Mouse (Mus musculus) stomach, postnatal 0 days (tissue): Measurements from ENCODE around the gene Ctnnb1. TPM values are rescaled to one million over a fixed set of nuclear protein-coding genes. Genes with fewer than 3 reads are reported as not detected.

Experiments
- ATAC-seq: fragments of 200-750 bp; cut with Nextera tagmentation; 2 replicates; pipeline ENCODE4 v1.8.0; 2017; ENCODE audit not compliant: low FRiP score, low TSS enrichment
- DNase-seq: peaks from one replicate; pipeline ENCODE4 v3.0.0-alpha.2; 2016; ENCODE audit warnings: low spot score
- H3K27ac ChIP-seq: fragments of 300-500 bp; sonication (generic); replicated peaks from 2 replicates; pipeline ENCODE4 v1.5.1; 2014; ENCODE audit warnings: mild to moderate bottlenecking, control low read depth
- H3K27me3 ChIP-seq: fragments of 300-500 bp; sonication (generic); 2 replicates; pipeline ENCODE4 v1.6.1; 2014; ENCODE audit warnings: low read length; ENCODE audit not compliant: control insufficient read depth, insufficient read depth
- H3K36me3 ChIP-seq: fragments of 300-500 bp; sonication (generic); 2 replicates; pipeline ENCODE4 v1.6.1; 2014; ENCODE audit warnings: low read length, mixed read lengths; ENCODE audit not compliant: control insufficient read depth, insufficient read depth
- H3K4me1 ChIP-seq: fragments of 300-500 bp; sonication (generic); replicated peaks from 2 replicates; pipeline ENCODE4 v1.6.1; 2014; ENCODE audit warnings: antibody characterized with exemption; ENCODE audit not compliant: control insufficient read depth, insufficient read depth
- H3K4me2 ChIP-seq: fragments of 300-500 bp; sonication (generic); replicated peaks from 2 replicates; pipeline ENCODE4 v1.6.1; 2014; ENCODE audit warnings: low read depth, mild to moderate bottlenecking, control low read depth, moderate library complexity
- H3K4me3 ChIP-seq: fragments of 300-500 bp; sonication (generic); 2 replicates; pipeline ENCODE4 v1.5.1; 2014; ENCODE audit warnings: low read depth, low read length, control low read depth
- H3K9ac ChIP-seq: fragments of 300-500 bp; sonication (generic); 2 replicates; pipeline ENCODE4 v1.6.1; 2014; ENCODE audit warnings: mild to moderate bottlenecking, low read length, control low read depth, mixed read lengths
- H3K9me3 ChIP-seq: fragments of 300-500 bp; sonication (generic); 2 replicates; pipeline ENCODE4 v1.6.1; 2016; ENCODE audit warnings: low read length; ENCODE audit not compliant: control insufficient read depth
- CTCF ChIP-seq: IDR thresholded peaks from 2 replicates; pipeline ENCODE4 v1.5.1; 2016; ENCODE audit warnings: antibody characterized with exemption, low read depth, mild to moderate bottlenecking, moderate library complexity
- EP300 ChIP-seq: optimal IDR thresholded peaks from 2 replicates; pipeline ENCODE3; 2016; ENCODE audit warnings: antibody characterized with exemption
- WGBS: fragments of 180-500 bp; shearing (Covaris S2); extraction: QIAGEN DNeasy Blood & Tissue Kit; methylation state at CpG from one replicate; pipeline ENCODE4 v1.1.7; 2014; 5-methylcytosine and 5-hydroxymethylcytosine counted together
- polyA plus RNA-seq: library from polyadenylated mRNA; unstranded; fragments of >200 nt; fragmentation: Nextera tagmentation; extraction: Ambion mirVana; gene quantifications from 2 replicates; pipeline ENCODE4 v1.2.1, GENCODE M21; 2015

The Ctnnb1 gene
- polyA plus RNA-seq, 1 experiment from 2014 or later, result 220 TPM

DNA sequence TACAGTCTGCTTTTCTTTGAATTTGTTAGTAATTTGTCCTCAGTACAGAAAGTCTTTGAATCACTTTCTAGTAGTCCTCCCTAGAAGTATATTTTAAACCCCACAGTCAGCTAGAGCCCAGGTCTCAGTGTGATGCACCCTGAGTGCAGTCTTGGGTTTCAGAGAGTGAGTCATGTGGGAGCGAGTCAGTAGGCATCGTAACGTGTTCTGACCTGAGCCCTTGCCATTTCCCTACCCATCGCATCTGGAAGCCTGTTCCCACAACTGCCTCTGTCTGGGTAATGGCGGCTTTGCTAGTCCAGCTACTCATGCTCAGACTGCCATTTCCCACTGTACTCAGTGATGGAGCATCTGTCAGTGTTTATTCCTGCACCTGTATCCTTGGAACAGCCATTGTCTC is 29.0 kb downstream of the Ctnnb1 start:
- H3K9me3 ChIP-seq, result no peaks in the 10 kb centered on the region
- no peak overlapping the region for H3K4me2 ChIP-seq
- ATAC-seq (no peak), DNase-seq (no peak)
- no peaks in the 10 kb centered on the region for H3K27me3 ChIP-seq
- 71% methylated on average over 5 of the region's 5 CpGs for WGBS
- no peak for TF ChIP-seq EP300
- no peak for TF ChIP-seq CTCF
- H3K9ac ChIP-seq, result no peak overlapping the region
- no peak overlapping the region for H3K27ac ChIP-seq
- H3K4me1 ChIP-seq, result peaks cover 4% of the 10 kb centered on the region; the same call in 1 of the 2 replicates
- no peak overlapping the region for H3K4me3 ChIP-seq
- peaks cover 61% of the 10 kb centered on the region for H3K36me3 ChIP-seq

DNA sequence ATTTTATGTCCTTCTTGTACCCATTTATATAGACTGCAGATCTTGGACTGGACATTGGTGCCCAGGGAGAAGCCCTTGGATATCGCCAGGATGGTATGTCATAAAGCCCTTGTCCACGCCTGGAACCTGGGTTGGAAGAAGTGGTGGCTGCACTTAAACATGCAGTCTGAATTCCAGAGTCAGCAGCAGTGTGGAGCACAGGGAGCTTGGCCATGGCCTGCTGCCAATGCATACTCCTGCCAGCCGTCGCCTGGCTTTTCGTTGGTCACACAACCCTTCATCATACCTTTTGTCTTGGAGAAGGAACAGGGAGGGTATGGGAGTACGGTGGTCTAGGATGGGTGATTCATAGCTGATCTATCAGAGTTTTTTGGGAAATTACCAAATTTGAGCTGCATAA is 29.5 kb downstream of the Ctnnb1 start:
- Histone ChIP-seq H3K4me3 (no peak overlapping the region), H3K27ac (no peak overlapping the region), H3K4me1 (peaks cover 4% of the 10 kb centered on the region; the same call in 1 of the 2 replicates), H3K27me3 (no peaks in the 10 kb centered on the region), H3K9me3 (no peaks in the 10 kb centered on the region), H3K4me2 (no peak overlapping the region), H3K36me3 (peaks cover 56% of the 10 kb centered on the region), H3K9ac (no peak overlapping the region)
- TF ChIP-seq EP300, result no peak
- TF ChIP-seq CTCF, result no peak
- DNase-seq (no peak), ATAC-seq (no peak)
- 53% methylated on average over 6 of the region's 6 CpGs for WGBS

DNA sequence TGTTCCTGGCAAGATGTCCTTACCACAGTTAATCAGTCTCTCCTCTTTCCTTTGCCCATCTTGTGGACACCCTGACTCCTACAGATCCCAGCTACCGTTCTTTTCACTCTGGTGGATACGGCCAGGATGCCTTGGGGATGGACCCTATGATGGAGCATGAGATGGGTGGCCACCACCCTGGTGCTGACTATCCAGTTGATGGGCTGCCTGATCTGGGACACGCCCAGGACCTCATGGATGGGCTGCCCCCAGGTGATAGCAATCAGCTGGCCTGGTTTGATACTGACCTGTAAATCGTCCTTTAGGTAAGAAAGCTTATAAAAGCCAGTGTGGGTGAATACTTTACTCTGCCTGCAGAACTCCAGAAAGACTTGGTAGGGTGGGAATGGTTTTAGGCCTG is 30.2 kb downstream of the Ctnnb1 start:
- WGBS, result 79% methylated on average over 4 of the region's 4 CpGs
- no peak for ATAC-seq

DNA sequence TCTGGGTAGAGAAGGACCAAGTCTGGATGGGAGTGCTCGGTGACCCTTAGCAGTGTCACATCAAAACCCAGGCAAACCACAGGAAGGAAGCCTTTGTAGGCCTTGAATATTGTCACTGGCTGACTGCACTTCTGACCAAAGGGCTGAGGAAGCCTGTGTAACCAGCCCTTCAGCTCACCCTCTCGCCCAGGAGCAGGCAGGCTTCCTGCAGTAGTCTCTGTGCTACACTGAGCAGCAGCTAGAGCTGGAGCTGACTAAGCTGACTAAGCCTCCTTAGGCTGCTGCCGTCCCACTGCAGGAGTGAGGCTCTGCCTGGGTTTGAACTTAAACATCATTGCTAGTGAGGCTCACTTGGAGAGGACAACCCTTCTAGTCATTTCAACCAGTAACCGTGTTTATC is 31.6 kb downstream of the Ctnnb1 start:
- 58% methylated on average over 4 of the region's 4 CpGs for WGBS
- no peaks in the 10 kb centered on the region for H3K9me3 ChIP-seq
- H3K4me1 ChIP-seq, result peaks cover 4% of the 10 kb centered on the region; the same call in 1 of the 2 replicates
- ATAC-seq (no peak), DNase-seq (no peak)
- no peak overlapping the region for H3K4me2 ChIP-seq
- H3K9ac ChIP-seq, result no peak overlapping the region
- no peak overlapping the region for H3K4me3 ChIP-seq
- peak overlapping the region; percentile 58; the same call in 1 of the 2 replicates for H3K27ac ChIP-seq
- no peaks in the 10 kb centered on the region for H3K27me3 ChIP-seq
- TF ChIP-seq CTCF (no peak), EP300 (no peak)
- peaks cover 49% of the 10 kb centered on the region for H3K36me3 ChIP-seq

More for the DNA sequence above, 30.2 kb downstream of the Ctnnb1 start:
- H3K4me2 ChIP-seq, result no peak overlapping the region
- H3K9ac ChIP-seq, result no peak overlapping the region
- no peak for TF ChIP-seq EP300
- TF ChIP-seq CTCF, result no peak
- H3K4me3 ChIP-seq, result no peak overlapping the region
- no peaks in the 10 kb centered on the region for H3K9me3 ChIP-seq
- no peaks in the 10 kb centered on the region for H3K27me3 ChIP-seq
- peaks cover 4% of the 10 kb centered on the region; the same call in 1 of the 2 replicates for H3K4me1 ChIP-seq
- no peak overlapping the region for H3K27ac ChIP-seq
- H3K36me3 ChIP-seq, result peaks cover 57% of the 10 kb centered on the region
- no peak for DNase-seq

DNA sequence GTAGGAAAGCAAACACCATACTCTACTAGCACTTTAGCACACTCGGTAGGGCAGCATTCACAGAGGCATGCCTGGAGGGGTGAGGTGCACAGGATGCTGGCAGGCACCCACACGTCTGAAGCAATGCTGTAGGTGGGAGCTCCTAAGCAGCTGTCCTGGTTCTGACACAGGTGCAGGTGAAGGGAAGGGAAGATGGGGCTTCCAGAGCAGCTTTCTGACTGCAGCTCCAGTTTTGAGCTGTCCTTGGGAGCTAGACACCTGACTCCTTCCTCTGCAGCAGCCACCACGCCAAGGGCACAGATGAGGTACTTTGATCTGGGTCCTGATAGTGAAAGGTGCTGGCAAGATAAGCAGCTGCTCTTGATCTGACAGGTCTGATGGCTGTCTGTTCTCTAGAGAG is 32.5 kb downstream of the Ctnnb1 start:
- Histone ChIP-seq H3K9me3 (no peaks in the 10 kb centered on the region), H3K9ac (no peak overlapping the region), H3K4me2 (no peak overlapping the region), H3K27me3 (no peaks in the 10 kb centered on the region), H3K27ac (peak overlapping the region; percentile 40; the same call in 1 of the 2 replicates), H3K4me1 (peaks cover 4% of the 10 kb centered on the region; the same call in 1 of the 2 replicates), H3K36me3 (peaks cover 46% of the 10 kb centered on the region), H3K4me3 (no peak overlapping the region)
- 55% methylated on average over 3 of the region's 3 CpGs for WGBS
- DNase-seq, result no peak
- TF ChIP-seq EP300 (no peak), CTCF (no peak)
- ATAC-seq, result no peak

DNA sequence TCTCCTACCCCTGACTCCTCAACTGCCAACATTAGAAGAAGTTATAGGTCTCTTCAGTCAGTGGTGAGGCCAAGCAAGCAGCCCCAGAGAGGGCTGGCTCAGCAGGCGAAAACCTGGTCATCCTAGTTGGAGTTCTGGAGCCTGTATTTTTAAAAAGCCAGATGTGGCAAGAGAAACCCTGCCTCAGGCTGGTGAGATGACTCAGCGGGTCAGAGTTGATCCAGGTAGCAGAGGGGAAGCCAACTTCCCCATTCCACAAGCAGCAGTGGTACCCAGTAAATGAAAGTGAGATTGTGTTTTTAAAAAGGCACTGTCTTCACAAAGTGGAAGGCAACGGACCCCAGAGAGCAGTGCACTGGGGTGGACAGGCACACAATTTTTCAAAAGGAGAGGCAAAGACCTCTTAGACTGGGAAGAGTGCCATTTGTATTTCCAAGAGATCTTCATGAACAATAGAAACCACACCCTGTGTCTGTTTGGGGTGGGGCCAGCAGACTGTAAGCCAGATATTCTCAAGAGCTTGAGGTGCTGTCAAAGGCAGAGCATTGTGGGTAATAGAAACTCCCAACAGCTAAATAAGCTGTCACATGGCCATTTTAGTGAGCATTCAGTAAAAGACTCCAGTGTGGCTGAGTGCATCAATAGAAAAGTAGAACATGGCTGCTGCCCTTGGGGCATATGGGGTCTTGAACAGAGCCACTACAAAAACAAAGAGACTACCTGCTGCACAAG is 33.1 kb downstream of the Ctnnb1 start:
- TF ChIP-seq EP300 (peak; percentile 22), CTCF (no peak)
- H3K27me3 ChIP-seq, result no peaks in the 10 kb centered on the region
- H3K36me3 ChIP-seq, result peaks cover 40% of the 10 kb centered on the region
- no peaks in the 10 kb centered on the region for H3K9me3 ChIP-seq
- ATAC-seq (no peak), DNase-seq (no peak)
- H3K9ac ChIP-seq, result no peak overlapping the region
- peak overlapping the region; percentile 40; the same call in 1 of the 2 replicates for H3K27ac ChIP-seq
- no peak overlapping the region for H3K4me2 ChIP-seq
- 51% methylated on average over 3 of the region's 3 CpGs for WGBS
- H3K4me3 ChIP-seq, result no peak overlapping the region
- H3K4me1 ChIP-seq, result peaks cover 4% of the 10 kb centered on the region; the same call in 1 of the 2 replicates
